Mouse (Mus musculus) embryonic fibroblast, embryonic 13.5 days (primary cell): ENCODE results near the gene Vmn2r84.
"Not testable (repeated sequence)": the region's sequence is repeated elsewhere in the genome, so short reads cannot be mapped to it uniquely, and the experiment has no call there.

Experiments used
- CTCF ChIP-seq: IDR thresholded peaks from 2 replicates; pipeline ENCODE4 v1.5.1; 2011; ENCODE audit warnings: mild to moderate bottlenecking, control low read depth, low read length, moderate library complexity, borderline replicate concordance; ENCODE audit not compliant: insufficient read depth
- POLR2A ChIP-seq: IDR thresholded peaks from 2 replicates; pipeline ENCODE4 v1.6.1; 2011; ENCODE audit warnings: low read depth, mild to moderate bottlenecking, control low read depth, low read length, moderate library complexity

- not testable (repeated sequence) for TF ChIP-seq CTCF, POLR2A
Measured at GRCm38 (mm10) chr10:130412167-130412698, 18.1 kb upstream of the Vmn2r84 start.
